27 mouse cellular contexts compared by ENCODE assay signal in genomic region chr11:120531646-120532045, GRCm38 (mm10). TPM values are rescaled to one million over a fixed set of nuclear protein-coding genes. Genes with fewer than 3 reads are reported as not detected.
DNase-seq lines count a peak whose midpoint lies in the region; ATAC-seq and TF ChIP-seq lines count a peak whose summit lies in the region.
"Had no signal": no experiment of that assay in that cellular context is flagged by ENCODE, and none has a peak within 500 bp of the region (broad histone marks: within the 10 kb centered on the region; RNA-seq: fewer than 3 reads in every experiment).

No protein-coding gene starts in this region.

- intact Hi-C loops in heart, postnatal 10 days (cut with DNase I): no loop called here
- intact Hi-C loops in left cerebral cortex, postnatal 25 days (cut with DNase I): no loop called here

- DNase-seq in heart, embryonic 10.5 days (ENCODE audit: low spot score): no peak
- DNase-seq in heart, postnatal 10 days: no peak
- peak; percentile 63 for DNase-seq in kidney, adult 2 months
- no peak for DNase-seq in kidney, postnatal 14 days
- no peak for DNase-seq in lung, embryonic 14.5 days
- no peak for DNase-seq in lung, postnatal 4 days
- DNase-seq in left cerebral cortex, postnatal 25 days (ENCODE audit: low spot score in 2 of 2): no peak
- DNase-seq: adrenal gland, postnatal 10 days; cerebellum, adult 9-11 months; gastrocnemius, postnatal 10 days; heart, adult 11 months; lung, adult 2 months; thymus, postnatal 14 days had no signal

- no peak for TF ChIP-seq CTCF in kidney, adult 2 months (conservative IDR thresholded peaks at IDR 0.05; ENCODE audit: insufficient read depth, insufficient read length, low read depth, low read length)
- no peak for TF ChIP-seq CTCF in lung, embryonic 14.5 days (IDR thresholded peaks at IDR 0.05; ENCODE audit: low read depth)

- H3K4me3 ChIP-seq in heart, embryonic 10.5 days: peak overlapping the region; percentile 59
- peak overlapping the region; percentile 9; the same call in 1 of the 2 replicates for H3K4me3 ChIP-seq in kidney, adult 2 months (ENCODE audit: insufficient read depth, low read depth, low read length)
- H3K4me3 ChIP-seq in lung, embryonic 14.5 days (ENCODE audit: low read depth, low read length): no peak overlapping the region
- H3K4me3 ChIP-seq in liver, embryonic 16.5 days (ENCODE audit: low read depth, low read length): peak overlapping the region; percentile 57
- H3K4me3 ChIP-seq: left cerebral cortex, adult 2 months had no signal

- H3K9ac ChIP-seq in lung, embryonic 14.5 days: peak overlapping the region; percentile 51; the same call in 1 of the 2 replicates
- no peak overlapping the region for H3K9ac ChIP-seq in liver, embryonic 16.5 days (ENCODE audit: low read depth, low read length)

- TF ChIP-seq POLR2A in kidney, adult 2 months (IDR thresholded peaks at IDR 0.05; ENCODE audit: low read depth, low read length): no peak

- H3K27ac ChIP-seq in heart, embryonic 10.5 days: no peak overlapping the region
- peak overlapping the region; percentile 62; the same call in 1 of the 2 replicates for H3K27ac ChIP-seq in kidney, adult 2 months (ENCODE audit: insufficient read depth, low read depth, low read length)
- no peak overlapping the region for H3K27ac ChIP-seq in lung, embryonic 14.5 days (ENCODE audit: low read depth)
- H3K27ac ChIP-seq in liver, embryonic 16.5 days (ENCODE audit: low read length): no peak overlapping the region
- H3K27ac ChIP-seq: embryonic facial prominence, embryonic 13.5 days; heart, embryonic 15.5 days; left cerebral cortex, adult 2 months; macrophage had no signal

- no peaks in the 10 kb centered on the region for H3K9me3 ChIP-seq in heart, embryonic 10.5 days
- no peaks in the 10 kb centered on the region for H3K9me3 ChIP-seq in lung, embryonic 14.5 days (ENCODE audit: low read depth, low read length)
- H3K9me3 ChIP-seq in liver, embryonic 16.5 days (replicated peaks; ENCODE audit: control insufficient read depth, low read length): no peaks in the 10 kb centered on the region
- H3K9me3 ChIP-seq: embryonic facial prominence, embryonic 13.5 days; heart, embryonic 15.5 days had no signal

- H3K27me3 ChIP-seq in heart, embryonic 10.5 days (ENCODE audit: insufficient read depth, poor library complexity, severe bottlenecking): peaks cover 92% of the 10 kb centered on the region
- 0 out of 2 replicates have a peak, but pooled peaks cover 2% of the 10 kb centered on the region for H3K27me3 ChIP-seq in kidney, adult 2 months (replicated peaks; ENCODE audit: control insufficient read depth, insufficient read depth, low read length)
- peaks cover 54% of the 10 kb centered on the region for H3K27me3 ChIP-seq in lung, embryonic 14.5 days (ENCODE audit: insufficient read depth, low read length)
- H3K27me3 ChIP-seq in liver, embryonic 16.5 days (ENCODE audit: control insufficient read depth, insufficient read depth, low read depth, low read length): peaks cover 50% of the 10 kb centered on the region

- no peaks in the 10 kb centered on the region for H3K36me3 ChIP-seq in heart, embryonic 10.5 days
- H3K36me3 ChIP-seq in kidney, adult 2 months (ENCODE audit: control insufficient read depth, insufficient read depth, low read length): no peaks in the 10 kb centered on the region
- H3K36me3 ChIP-seq in lung, embryonic 14.5 days (ENCODE audit: insufficient read depth): no peaks in the 10 kb centered on the region
- H3K36me3 ChIP-seq in liver, embryonic 16.5 days (ENCODE audit: control insufficient read depth, insufficient read depth): no peaks in the 10 kb centered on the region
- H3K36me3 ChIP-seq: embryonic facial prominence, embryonic 13.5 days; heart, embryonic 15.5 days had no signal

- peaks cover 22% of the 10 kb centered on the region for H3K4me1 ChIP-seq in heart, embryonic 10.5 days
- 0 out of 2 replicates have a peak, but pooled peaks cover 8% of the 10 kb centered on the region for H3K4me1 ChIP-seq in kidney, adult 2 months (ENCODE audit: control insufficient read depth, insufficient read depth, low read length)
- no peaks in the 10 kb centered on the region for H3K4me1 ChIP-seq in lung, embryonic 14.5 days (ENCODE audit: insufficient read depth)
- peaks cover 10% of the 10 kb centered on the region for H3K4me1 ChIP-seq in liver, embryonic 16.5 days (ENCODE audit: control insufficient read depth, low read depth, low read length)

- ATAC-seq in lung, embryonic 14.5 days (ENCODE audit: insufficient read depth): no peak
- ATAC-seq in liver, embryonic 16.5 days (ENCODE audit: low read depth): no peak
- ATAC-seq: activated CD4-positive, CD25-positive, alpha-beta regulatory T cell, adult 4 months; CD4-positive, CD25-positive, alpha-beta regulatory T cell, adult 4 months; forebrain, embryonic 14.5 days; intestine, embryonic 16.5 days had no signal

- WGBS in heart, embryonic 10.5 days: 30% methylated on average over 9 of the region's 9 CpGs
- 33% methylated on average over 9 of the region's 9 CpGs for WGBS in kidney, adult 2 months
- 20% methylated on average over 9 of the region's 9 CpGs for WGBS in lung, embryonic 14.5 days
- WGBS in liver, embryonic 16.5 days (ENCODE audit: insufficient replicate concordance): 23% methylated on average over 9 of the region's 9 CpGs

- no peak overlapping the region for H3K4me2 ChIP-seq in lung, embryonic 14.5 days
- peak overlapping the region; percentile 54 for H3K4me2 ChIP-seq in liver, embryonic 16.5 days (ENCODE audit: low read depth, low read length)

RNA-seq across cellular contexts. Expression of gene Gcgr, which starts 1.1 kb away (rescaled TPM):
- polyA plus RNA-seq in heart, embryonic 10.5 days (2016; fragmentation: Nextera tagmentation; extraction: Ambion mirVana): 0.26 and 2.2 TPM in 2 replicates
- total RNA-seq in heart, postnatal 10 days (2021): 1 to 10 TPM; 2.4 to 3.1 TPM
- polyA plus RNA-seq in kidney, adult 2 months (2012; rRNA removed): 52.8 and 77.3 TPM in 2 replicates
- 0.59 and 1.4 TPM in 2 replicates for polyA plus RNA-seq in lung, embryonic 14.5 days (2014; fragmentation: Nextera tagmentation; extraction: Ambion mirVana)
- 18.7 and 20.7 TPM in 2 replicates for polyA plus RNA-seq in liver, embryonic 16.5 days (2015; fragmentation: Nextera tagmentation; extraction: Ambion mirVana)
- not detected for total RNA-seq in left cerebral cortex, postnatal 25 days (2021)
- total RNA-seq: hematopoietic stem cell, adult 5-6 weeks; left cerebral cortex, adult 2 months; monocyte, adult 5-6 weeks had no signal
- polyA plus RNA-seq: activated CD4-positive, CD25-positive, alpha-beta regulatory T cell, adult 4 months; CD4-positive, CD25-positive, alpha-beta regulatory T cell, adult 4 months; midbrain, embryonic 11.5 days had no signal

RNA-seq across cellular contexts. Expression of gene Mcrip1, which starts 17.9 kb away (rescaled TPM):
- 153 and 186 TPM in 2 replicates for polyA plus RNA-seq in heart, embryonic 10.5 days (2016; fragmentation: Nextera tagmentation; extraction: Ambion mirVana)
- total RNA-seq in heart, postnatal 10 days (2021): 10 to 100 TPM; 70.5 to 72.7 TPM
- 129 and 131 TPM in 2 replicates for polyA plus RNA-seq in kidney, adult 2 months (2012; rRNA removed)
- polyA plus RNA-seq in lung, embryonic 14.5 days (2014; fragmentation: Nextera tagmentation; extraction: Ambion mirVana): 226 and 229 TPM in 2 replicates
- polyA plus RNA-seq in liver, embryonic 16.5 days (2015; fragmentation: Nextera tagmentation; extraction: Ambion mirVana): 38.5 and 39.1 TPM in 2 replicates
- 10 to 100 TPM; 88.2 to 93.6 TPM for total RNA-seq in left cerebral cortex, postnatal 25 days (2021)

RNA-seq across cellular contexts. Expression of gene Ppp1r27, which starts 19.3 kb away (rescaled TPM):
- not detected in 2 replicates for polyA plus RNA-seq in heart, embryonic 10.5 days (2016; fragmentation: Nextera tagmentation; extraction: Ambion mirVana)
- under 1 TPM in 1 of 2 experiments, not detected in 1; 0.60 TPM for total RNA-seq in heart, postnatal 10 days (2021)
- polyA plus RNA-seq in kidney, adult 2 months (2012; rRNA removed): 9.5 TPM in 1 of 2 replicates, not detected in the other
- not detected in 2 replicates for polyA plus RNA-seq in lung, embryonic 14.5 days (2014; fragmentation: Nextera tagmentation; extraction: Ambion mirVana)
- polyA plus RNA-seq in liver, embryonic 16.5 days (2015; fragmentation: Nextera tagmentation; extraction: Ambion mirVana): 0.20 and 1.2 TPM in 2 replicates
- total RNA-seq in left cerebral cortex, postnatal 25 days (2021): not detected
- total RNA-seq: ES-E14; hematopoietic stem cell, adult 5-6 weeks; left cerebral cortex, adult 2 months; monocyte, adult 5-6 weeks had no signal
- polyA plus RNA-seq: activated CD4-positive, CD25-positive, alpha-beta regulatory T cell, adult 4 months; CD4-positive, CD25-positive, alpha-beta regulatory T cell, adult 4 months; embryonic facial prominence, embryonic 13.5 days; forebrain, embryonic 14.5 days; intestine, embryonic 16.5 days; macrophage; midbrain, embryonic 11.5 days; neural tube, embryonic 11.5 days had no signal

RNA-seq across cellular contexts. Expression of gene Slc25a10, which starts 40.0 kb away (rescaled TPM):
- 55.6 and 56.6 TPM in 2 replicates for polyA plus RNA-seq in heart, embryonic 10.5 days (2016; fragmentation: Nextera tagmentation; extraction: Ambion mirVana)
- total RNA-seq in heart, postnatal 10 days (2021): 10 to 100 TPM; 24.8 to 25.0 TPM
- 751 and 939 TPM in 2 replicates for polyA plus RNA-seq in kidney, adult 2 months (2012; rRNA removed)
- 68.9 and 71.3 TPM in 2 replicates for polyA plus RNA-seq in lung, embryonic 14.5 days (2014; fragmentation: Nextera tagmentation; extraction: Ambion mirVana)
- 37.0 and 38.9 TPM in 2 replicates for polyA plus RNA-seq in liver, embryonic 16.5 days (2015; fragmentation: Nextera tagmentation; extraction: Ambion mirVana)
- 10 to 100 TPM; 18.4 to 20.5 TPM for total RNA-seq in left cerebral cortex, postnatal 25 days (2021)

RNA-seq across cellular contexts. Expression of gene P4hb, which starts 41.4 kb away (rescaled TPM):
- polyA plus RNA-seq in heart, embryonic 10.5 days (2016; fragmentation: Nextera tagmentation; extraction: Ambion mirVana): 550 and 670 TPM in 2 replicates
- 100 to 1,000 TPM; 306 to 311 TPM for total RNA-seq in heart, postnatal 10 days (2021)
- polyA plus RNA-seq in kidney, adult 2 months (2012; rRNA removed): 323 and 342 TPM in 2 replicates
- 872 and 897 TPM in 2 replicates for polyA plus RNA-seq in lung, embryonic 14.5 days (2014; fragmentation: Nextera tagmentation; extraction: Ambion mirVana)
- polyA plus RNA-seq in liver, embryonic 16.5 days (2015; fragmentation: Nextera tagmentation; extraction: Ambion mirVana): 793 and 897 TPM in 2 replicates
- total RNA-seq in left cerebral cortex, postnatal 25 days (2021): 100 to 1,000 TPM; 125 to 127 TPM
